In genomic region chr7:74256291-74256690, GRCm38 (mm10) we compare ENCODE assay signal across 11 mouse cellular contexts.
"Had no signal": no experiment of that assay in that cellular context is flagged by ENCODE, and none has a peak within 500 bp of the region (broad histone marks: within the 10 kb centered on the region; RNA-seq: fewer than 3 reads in every experiment).

No protein-coding gene starts in this region.

- DNase-seq: kidney, adult 8-10 months; kidney, postnatal 10 days; kidney, postnatal 36 days; left cerebral cortex, postnatal 4 days; liver, postnatal 0 days; lung, embryonic 14.5 days; retina, postnatal 1 day; right cerebral cortex, postnatal 25 days; spleen, adult 18-20 months; thymus, adult 2 months; thymus, postnatal 14 days had no signal
